Mouse (Mus musculus) heart, embryonic 12.5 days (tissue): ENCODE measurements around the gene Nxt2. TPM values are rescaled to one million over a fixed set of nuclear protein-coding genes. Genes with fewer than 3 reads are reported as not detected.

Experiments used
- ATAC-seq: fragments of 200-750 bp; cut with Nextera tagmentation; 2 replicates; pipeline ENCODE4 v1.8.0; 2017; ENCODE audit warnings: moderate TSS enrichment, moderate library complexity; ENCODE audit not compliant: insufficient number of reproducible peaks, low FRiP score
- H3K27ac ChIP-seq: fragments of 300-500 bp; sonication (generic); 2 replicates; pipeline ENCODE4 v1.5.1; 2016; ENCODE audit warnings: mild to moderate bottlenecking, moderate library complexity; ENCODE audit not compliant: poor library complexity, severe bottlenecking
- H3K27me3 ChIP-seq: fragments of 300-500 bp; sonication (generic); replicated peaks from 2 replicates; pipeline ENCODE4 v1.6.1; 2016; ENCODE audit warnings: mild to moderate bottlenecking, moderate library complexity
- H3K36me3 ChIP-seq: fragments of 300-500 bp; sonication (generic); 2 replicates; pipeline ENCODE4 v1.6.1; 2016; ENCODE audit warnings: mild to moderate bottlenecking, moderate library complexity
- H3K4me1 ChIP-seq: fragments of 300-500 bp; sonication (generic); replicated peaks from 2 replicates; pipeline ENCODE4 v1.6.1; 2016; ENCODE audit warnings: mild to moderate bottlenecking
- H3K4me2 ChIP-seq: fragments of 300-500 bp; sonication (generic); 2 replicates; pipeline ENCODE4 v1.6.1; 2016; ENCODE audit warnings: mild to moderate bottlenecking, moderate library complexity
- H3K4me3 ChIP-seq: fragments of 300-500 bp; sonication (generic); 2 replicates; pipeline ENCODE4 v1.5.1; 2016; ENCODE audit warnings: mild to moderate bottlenecking
- H3K9ac ChIP-seq: fragments of 300-500 bp; sonication (generic); 2 replicates; pipeline ENCODE4 v1.6.1; 2016; ENCODE audit warnings: mild to moderate bottlenecking, moderate library complexity
- H3K9me3 ChIP-seq: fragments of 300-500 bp; sonication (generic); replicated peaks from 2 replicates; pipeline ENCODE4 v1.6.1; 2016; ENCODE audit warnings: mild to moderate bottlenecking, moderate library complexity
- WGBS: fragments of 180-500 bp; shearing (Covaris S2); methylation state at CpG from one replicate; pipeline ENCODE4 v1.1.7; 2016; 5-methylcytosine and 5-hydroxymethylcytosine counted together
- polyA plus RNA-seq: library from polyadenylated mRNA; unstranded; fragments of >200 nt; fragmentation: Nextera tagmentation; extraction: Ambion mirVana; gene quantifications from 2 replicates; pipeline ENCODE4 v1.2.1, GENCODE M21; 2016

Nxt2 gene
- 10.8 TPM in 2 replicates for polyA plus RNA-seq

GRCm38 (mm10) chrX:142226542-142226941 is at the start of gene Nxt2:
Gene Nxt2, plus strand, starts transcription at chrX:142226770.
- 85% methylated on average over 11 of the region's 14 CpGs for WGBS
- peak within 1 kb of the TSS; percentile 64 for H3K4me2 ChIP-seq
- H3K4me1 ChIP-seq = no peaks in the 10 kb centered on the region
- no peak within 1 kb of the TSS for H3K9ac ChIP-seq
- peak within 1 kb of the TSS; percentile 57 for H3K4me3 ChIP-seq
- no peak for ATAC-seq
- no peaks in the 10 kb centered on the region for H3K36me3 ChIP-seq
- H3K27ac ChIP-seq = no peak within 1 kb of the TSS
- no peaks in the 10 kb centered on the region for H3K9me3 ChIP-seq
- H3K27me3 ChIP-seq = no peaks in the 10 kb centered on the region

GRCm38 (mm10) chrX:142176981-142177380 is 49.6 kb upstream of the Nxt2 start:
- no peaks in the 10 kb centered on the region for H3K4me1 ChIP-seq
- no peak overlapping the region for H3K4me3 ChIP-seq
- H3K4me2 ChIP-seq = no peak overlapping the region
- H3K27ac ChIP-seq = no peak overlapping the region
- no peak overlapping the region for H3K9ac ChIP-seq
- no peaks in the 10 kb centered on the region for H3K9me3 ChIP-seq
- H3K36me3 ChIP-seq = no peaks in the 10 kb centered on the region
- no peaks in the 10 kb centered on the region for H3K27me3 ChIP-seq
- no peak for ATAC-seq

- no peaks in the 10 kb centered on the region for H3K9me3 ChIP-seq
- WGBS = 72% methylated on average over 2 of the region's 2 CpGs
Measured at GRCm38 (mm10) chrX:142182026-142182425, 44.5 kb upstream of the Nxt2 start.

DNA sequence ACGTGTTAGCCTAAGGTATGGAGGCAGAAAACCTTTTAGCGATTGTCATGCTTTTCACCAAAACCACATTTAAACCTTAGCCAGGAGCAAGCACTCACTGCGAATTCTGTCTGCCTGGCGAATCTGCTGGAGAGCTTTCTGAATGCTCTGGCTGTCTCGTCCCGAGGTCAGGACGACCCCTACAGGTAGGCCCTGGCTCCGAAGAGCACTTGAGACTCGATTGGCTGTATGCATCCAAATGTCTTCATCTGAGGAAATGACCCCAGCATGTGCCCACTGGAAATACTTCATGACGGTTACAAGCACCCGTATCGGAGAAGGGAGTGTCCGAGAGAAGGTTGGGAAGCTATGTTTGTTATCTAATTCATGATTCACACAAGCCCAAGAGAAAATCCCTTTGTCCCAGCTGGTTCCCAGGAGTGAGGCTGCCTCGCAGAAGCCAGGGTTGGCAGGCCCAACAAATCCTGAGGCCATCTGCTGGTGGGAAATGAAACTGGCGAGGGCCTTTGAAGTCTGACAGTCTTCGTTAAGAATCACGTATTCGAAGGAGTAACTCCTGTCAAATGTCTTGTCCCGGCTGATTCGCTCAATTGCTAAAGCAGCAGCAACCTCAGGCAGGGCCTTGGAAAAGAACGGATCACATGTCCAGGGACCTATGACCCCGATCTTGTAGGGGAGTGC is 37.4 kb upstream of the Nxt2 start:
- Histone ChIP-seq H3K9ac (no peak overlapping the region), H3K27me3 (no peaks in the 10 kb centered on the region), H3K9me3 (no peaks in the 10 kb centered on the region), H3K4me2 (peak overlapping the region; percentile 44), H3K27ac (no peak overlapping the region), H3K36me3 (no peaks in the 10 kb centered on the region), H3K4me3 (no peak overlapping the region), H3K4me1 (no peaks in the 10 kb centered on the region)
- 30% methylated on average over 22 of the region's 22 CpGs for WGBS
- ATAC-seq = no peak

More at GRCm38 (mm10) chrX:142182026-142182425, 44.5 kb upstream of the Nxt2 start:
- Histone ChIP-seq H3K9ac (no peak overlapping the region), H3K36me3 (no peaks in the 10 kb centered on the region), H3K27me3 (no peaks in the 10 kb centered on the region), H3K27ac (no peak overlapping the region), H3K4me1 (no peaks in the 10 kb centered on the region), H3K4me3 (no peak overlapping the region), H3K4me2 (no peak overlapping the region)
- ATAC-seq = no peak

- no peak overlapping the region for H3K4me2 ChIP-seq
- no peak for ATAC-seq
- H3K4me1 ChIP-seq = no peaks in the 10 kb centered on the region
- H3K9me3 ChIP-seq = no peaks in the 10 kb centered on the region
- no peak overlapping the region for H3K4me3 ChIP-seq
- H3K36me3 ChIP-seq = no peaks in the 10 kb centered on the region
- WGBS = 65% methylated on average over 2 of the region's 2 CpGs
- H3K27ac ChIP-seq = no peak overlapping the region
- H3K27me3 ChIP-seq = no peaks in the 10 kb centered on the region; the same call in 1 of the 2 replicates
- no peak overlapping the region for H3K9ac ChIP-seq
Measured at GRCm38 (mm10) chrX:142190355-142190754, 36.2 kb upstream of the Nxt2 start.

- Histone ChIP-seq H3K27ac (no peak overlapping the region), H3K36me3 (no peaks in the 10 kb centered on the region), H3K4me1 (no peaks in the 10 kb centered on the region), H3K9me3 (no peaks in the 10 kb centered on the region), H3K4me3 (no peak overlapping the region), H3K27me3 (no peaks in the 10 kb centered on the region; the same call in 1 of the 2 replicates), H3K9ac (no peak overlapping the region), H3K4me2 (no peak overlapping the region)
- ATAC-seq = no peak
- 60% methylated on average over 6 of the region's 6 CpGs for WGBS
Measured at GRCm38 (mm10) chrX:142194420-142194819, 32.1 kb upstream of the Nxt2 start.

DNA sequence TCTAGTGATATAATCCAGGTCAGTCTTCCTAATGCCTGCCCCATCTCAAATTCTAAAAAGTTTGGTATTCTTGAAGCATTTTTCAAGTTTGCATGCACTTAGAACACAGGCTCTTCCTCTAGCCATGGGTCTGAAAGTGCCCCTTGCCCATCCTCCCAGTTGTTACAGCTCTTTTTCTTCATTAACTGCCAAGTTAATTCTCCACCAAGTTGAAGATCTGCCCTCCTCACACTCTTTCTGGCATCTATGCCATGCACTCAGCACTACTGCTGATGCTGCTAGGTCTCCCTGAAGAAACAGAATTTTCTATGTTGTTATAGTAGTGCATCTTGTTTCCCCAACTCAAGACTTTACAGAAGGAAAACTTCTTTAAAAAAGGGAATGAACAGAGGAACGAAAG is 31.0 kb upstream of the Nxt2 start:
- Histone ChIP-seq H3K9ac (no peak overlapping the region), H3K9me3 (no peaks in the 10 kb centered on the region), H3K27me3 (no peaks in the 10 kb centered on the region; the same call in 1 of the 2 replicates), H3K4me1 (no peaks in the 10 kb centered on the region), H3K4me3 (no peak overlapping the region), H3K36me3 (no peaks in the 10 kb centered on the region), H3K4me2 (no peak overlapping the region), H3K27ac (no peak overlapping the region)
- 58% methylated on average over 1 of the region's 1 CpGs for WGBS
- ATAC-seq = no peak

DNA sequence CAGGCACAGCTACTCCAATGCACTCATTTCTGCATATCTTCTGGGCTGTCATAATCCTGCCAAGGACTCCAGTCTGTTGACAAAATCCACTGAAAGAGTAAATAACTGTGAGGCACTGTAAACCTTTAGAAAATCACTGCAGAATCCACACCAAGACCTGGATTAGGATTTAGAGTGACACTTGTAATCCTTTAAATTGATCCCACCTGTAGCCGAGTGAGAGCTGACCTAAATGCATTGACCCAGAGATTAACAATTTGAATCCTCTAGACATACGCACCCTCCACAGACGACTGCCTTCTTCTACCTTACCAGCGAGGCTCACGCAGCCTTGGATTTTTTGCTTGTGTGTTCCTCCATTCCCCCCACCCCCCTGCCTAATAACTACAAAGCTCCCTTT is 29.7 kb upstream of the Nxt2 start, which contains the start of gene Gucy2f:
Gene Gucy2f, minus strand, starts transcription at position 101 of the 400 bp plus-strand sequence.
- no peak within 1 kb of the TSS for H3K9ac ChIP-seq
- WGBS = 36% methylated on average over 5 of the region's 5 CpGs
- H3K27me3 ChIP-seq = no peaks in the 10 kb centered on the region; the same call in 1 of the 2 replicates

GRCm38 (mm10) chrX:142200295-142200694 is 26.3 kb upstream of the Nxt2 start:
- no peak overlapping the region for H3K4me3 ChIP-seq
- H3K27ac ChIP-seq = no peak overlapping the region
- no peak overlapping the region for H3K4me2 ChIP-seq
- no peak for ATAC-seq
- H3K9me3 ChIP-seq = no peaks in the 10 kb centered on the region
- H3K4me1 ChIP-seq = no peaks in the 10 kb centered on the region
- H3K27me3 ChIP-seq = no peaks in the 10 kb centered on the region; the same call in 1 of the 2 replicates
- H3K36me3 ChIP-seq = no peaks in the 10 kb centered on the region
- no peak overlapping the region for H3K9ac ChIP-seq
- whole genome bisulfite sequencing = 5% methylated on average over 3 of the region's 3 CpGs

More for the DNA sequence above, 29.7 kb upstream of the Nxt2 start, which contains the start of gene Gucy2f:
- Histone ChIP-seq H3K9me3 (no peaks in the 10 kb centered on the region), H3K4me1 (no peaks in the 10 kb centered on the region), H3K36me3 (no peaks in the 10 kb centered on the region), H3K4me3 (no peak within 1 kb of the TSS), H3K4me2 (no peak within 1 kb of the TSS), H3K27ac (no peak within 1 kb of the TSS)
- no peak for ATAC-seq

GRCm38 (mm10) chrX:142227398-142228054 is 956 bp downstream of the Nxt2 start:
- H3K4me2 ChIP-seq = peak overlapping the region; percentile 64
- WGBS = 22% methylated on average over 15 of the region's 15 CpGs
- no peaks in the 10 kb centered on the region for H3K9me3 ChIP-seq
- H3K27ac ChIP-seq = peak overlapping the region; percentile 82
- ATAC-seq = peak; percentile 29; the same call in 1 of the 2 replicates
- no peaks in the 10 kb centered on the region for H3K4me1 ChIP-seq
- no peak overlapping the region for H3K9ac ChIP-seq
- H3K27me3 ChIP-seq = no peaks in the 10 kb centered on the region
- H3K36me3 ChIP-seq = no peaks in the 10 kb centered on the region
- H3K4me3 ChIP-seq = peak overlapping the region; percentile 57

DNA sequence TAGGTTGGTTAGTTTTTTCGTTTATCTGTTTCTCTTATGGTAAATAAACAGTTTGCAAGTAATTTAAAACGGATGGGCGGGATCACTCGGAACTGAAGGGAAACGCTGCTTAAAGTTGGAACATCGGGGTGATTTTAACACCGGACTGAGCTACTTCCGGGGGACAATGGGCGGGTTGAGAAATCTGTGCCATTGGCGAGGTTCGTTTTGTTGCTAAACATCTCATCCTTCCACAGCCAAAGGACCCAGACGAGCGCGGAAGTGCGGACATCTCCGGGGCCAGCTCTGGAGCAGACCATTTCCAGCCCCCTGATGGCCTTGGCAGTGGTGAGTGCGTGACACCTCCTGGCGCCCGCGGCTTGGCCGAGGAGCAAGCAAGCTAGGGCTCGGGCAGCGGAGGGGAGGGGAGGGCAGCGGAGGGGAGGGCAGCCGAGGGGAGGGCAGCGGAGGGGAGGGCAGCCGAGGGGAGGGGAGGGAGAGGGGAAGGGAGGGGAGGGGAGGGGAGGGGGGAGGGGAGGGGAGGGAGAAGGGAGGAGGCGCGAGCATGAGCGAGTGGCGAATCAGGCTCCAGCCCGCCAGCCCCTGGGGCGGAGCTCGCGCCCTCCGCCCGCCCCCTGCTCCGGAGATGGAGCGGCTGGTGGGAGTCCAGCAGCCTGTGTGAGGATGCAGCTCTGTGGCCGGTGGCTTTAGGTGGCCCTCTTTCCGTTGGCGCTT is 1.6 kb downstream of the Nxt2 start:
- 15% methylated on average over 28 of the region's 42 CpGs for WGBS

More for the DNA sequence above, 1.6 kb downstream of the Nxt2 start:
- ATAC-seq = peak; percentile 84; the same call in 1 of the 2 replicates
- H3K4me3 ChIP-seq = peak overlapping the region; percentile 57
- peak overlapping the region; percentile 64 for H3K4me2 ChIP-seq
- no peaks in the 10 kb centered on the region for H3K9me3 ChIP-seq
- no peaks in the 10 kb centered on the region for H3K36me3 ChIP-seq
- H3K9ac ChIP-seq = peak overlapping the region; percentile 54
- H3K4me1 ChIP-seq = no peaks in the 10 kb centered on the region
- H3K27ac ChIP-seq = peak overlapping the region; percentile 82
- H3K27me3 ChIP-seq = no peaks in the 10 kb centered on the region
